Mouse (Mus musculus) c-Kit-positive CD71-positive TER-119-negative erythroid progenitor cells, embryonic 14.5 days (primary cell): ENCODE results near the gene Hoxd12.

Source experiments
- DNase-seq: peaks from one replicate; pipeline ENCODE4 v3.0.0-alpha.2; 2013; ENCODE audit warnings: low read depth

The Hoxd12 gene

GRCm38 (mm10) chr2:74695813-74696430, 21.1 kb downstream of the Hoxd12 start:
- DNase-seq, result no peak

GRCm38 (mm10) chr2:74696442-74697335, 21.9 kb downstream of the Hoxd12 start:
- DNase-seq, result no peak

- no peak for DNase-seq
Measured at GRCm38 (mm10) chr2:74697567-74698121, 22.8 kb downstream of the Hoxd12 start, which contains the start of gene Hoxd9. Gene Hoxd9 (plus strand): TSS chr2:74697727.

GRCm38 (mm10) chr2:74698201-74699052, 23.6 kb downstream of the Hoxd12 start:
- DNase-seq, result no peak

GRCm38 (mm10) chr2:74699053-74699430, 24.2 kb downstream of the Hoxd12 start:
- DNase-seq, result no peak

- no peak for DNase-seq
Measured at GRCm38 (mm10) chr2:74699664-74700545, 25.1 kb downstream of the Hoxd12 start.

GRCm38 (mm10) chr2:74700546-74701112, 25.8 kb downstream of the Hoxd12 start:
- DNase-seq, result no peak

- DNase-seq, result peak; percentile 36
Measured at GRCm38 (mm10) chr2:74701949-74702819, 27.4 kb downstream of the Hoxd12 start.

GRCm38 (mm10) chr2:74702820-74703219, 28.0 kb downstream of the Hoxd12 start:
- no peak for DNase-seq

GRCm38 (mm10) chr2:74703317-74703716, 28.5 kb downstream of the Hoxd12 start:
- DNase-seq, result no peak

- DNase-seq, result no peak
Measured at GRCm38 (mm10) chr2:74703720-74704392, 29.0 kb downstream of the Hoxd12 start.

GRCm38 (mm10) chr2:74704393-74704998, 29.7 kb downstream of the Hoxd12 start, which contains the start of gene Hoxd8:
Gene Hoxd8 (plus strand): TSS chr2:74704615.
- no peak for DNase-seq

GRCm38 (mm10) chr2:74704999-74705466, 30.2 kb downstream of the Hoxd12 start:
- DNase-seq, result no peak

- no peak for DNase-seq
Measured at GRCm38 (mm10) chr2:74705467-74706089, 30.8 kb downstream of the Hoxd12 start.

- no peak for DNase-seq
Measured at GRCm38 (mm10) chr2:74706393-74706960, 31.7 kb downstream of the Hoxd12 start.

- DNase-seq, result no peak
Measured at GRCm38 (mm10) chr2:74707599-74707998, 32.8 kb downstream of the Hoxd12 start.

- DNase-seq, result no peak
Measured at GRCm38 (mm10) chr2:74708676-74709075, 33.9 kb downstream of the Hoxd12 start.
